Mouse (Mus musculus) stomach, postnatal 0 days (tissue): ENCODE results near the gene Gm13275. TPM values are rescaled to one million over a fixed set of nuclear protein-coding genes. Genes with fewer than 3 reads are reported as not detected.

Source experiments
- ATAC-seq: fragments of 200-750 bp; cut with Nextera tagmentation; 2 replicates; pipeline ENCODE4 v1.8.0; 2017; ENCODE audit not compliant: low FRiP score, low TSS enrichment
- DNase-seq: peaks from one replicate; pipeline ENCODE4 v3.0.0-alpha.2; 2016; ENCODE audit warnings: low spot score
- H3K27ac ChIP-seq: fragments of 300-500 bp; sonication (generic); replicated peaks from 2 replicates; pipeline ENCODE4 v1.5.1; 2014; ENCODE audit warnings: mild to moderate bottlenecking, control low read depth
- H3K27me3 ChIP-seq: fragments of 300-500 bp; sonication (generic); 2 replicates; pipeline ENCODE4 v1.6.1; 2014; ENCODE audit warnings: low read length; ENCODE audit not compliant: control insufficient read depth, insufficient read depth
- H3K36me3 ChIP-seq: fragments of 300-500 bp; sonication (generic); 2 replicates; pipeline ENCODE4 v1.6.1; 2014; ENCODE audit warnings: low read length, mixed read lengths; ENCODE audit not compliant: control insufficient read depth, insufficient read depth
- H3K4me1 ChIP-seq: fragments of 300-500 bp; sonication (generic); replicated peaks from 2 replicates; pipeline ENCODE4 v1.6.1; 2014; ENCODE audit warnings: antibody characterized with exemption; ENCODE audit not compliant: control insufficient read depth, insufficient read depth
- H3K4me2 ChIP-seq: fragments of 300-500 bp; sonication (generic); replicated peaks from 2 replicates; pipeline ENCODE4 v1.6.1; 2014; ENCODE audit warnings: low read depth, mild to moderate bottlenecking, control low read depth, moderate library complexity
- H3K4me3 ChIP-seq: fragments of 300-500 bp; sonication (generic); 2 replicates; pipeline ENCODE4 v1.5.1; 2014; ENCODE audit warnings: low read depth, low read length, control low read depth
- H3K9ac ChIP-seq: fragments of 300-500 bp; sonication (generic); 2 replicates; pipeline ENCODE4 v1.6.1; 2014; ENCODE audit warnings: mild to moderate bottlenecking, low read length, control low read depth, mixed read lengths
- H3K9me3 ChIP-seq: fragments of 300-500 bp; sonication (generic); 2 replicates; pipeline ENCODE4 v1.6.1; 2016; ENCODE audit warnings: low read length; ENCODE audit not compliant: control insufficient read depth
- CTCF ChIP-seq: IDR thresholded peaks from 2 replicates; pipeline ENCODE4 v1.5.1; 2016; ENCODE audit warnings: antibody characterized with exemption, low read depth, mild to moderate bottlenecking, moderate library complexity
- EP300 ChIP-seq: optimal IDR thresholded peaks from 2 replicates; pipeline ENCODE3; 2016; ENCODE audit warnings: antibody characterized with exemption
- WGBS: fragments of 180-500 bp; shearing (Covaris S2); extraction: QIAGEN DNeasy Blood & Tissue Kit; methylation state at CpG from one replicate; pipeline ENCODE4 v1.1.7; 2014; 5-methylcytosine and 5-hydroxymethylcytosine counted together
- polyA plus RNA-seq: library from polyadenylated mRNA; unstranded; fragments of >200 nt; fragmentation: Nextera tagmentation; extraction: Ambion mirVana; gene quantifications from 2 replicates; pipeline ENCODE4 v1.2.1, GENCODE M21; 2015

Gene Gm13275
- polyA plus RNA-seq, 1 experiment from 2014 or later, result not detected

DNA sequence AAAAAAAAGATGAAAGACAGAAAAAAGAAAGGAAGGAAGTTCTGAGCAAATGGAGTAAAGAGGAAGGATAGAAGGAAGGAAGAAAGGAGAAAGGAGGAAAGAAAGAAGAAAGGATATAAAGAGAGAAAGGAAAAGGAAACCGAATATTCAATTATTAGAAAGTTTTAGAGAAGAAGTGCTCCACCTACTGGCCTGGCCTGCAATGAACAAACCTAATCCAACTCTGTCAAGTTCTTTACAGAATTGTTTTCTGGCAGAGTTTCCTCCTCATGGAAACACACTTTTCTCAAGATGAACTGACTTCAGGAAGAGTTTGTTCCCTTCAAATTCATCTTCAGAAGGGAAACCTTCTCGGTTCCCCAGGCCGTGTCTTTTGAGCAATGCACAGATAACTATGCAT lies 44.5 kb downstream of the Gm13275 start:
- no peak overlapping the region for H3K4me2 ChIP-seq
- H3K4me1 ChIP-seq, result no peaks in the 10 kb centered on the region
- H3K27ac ChIP-seq, result no peak overlapping the region
- 30% methylated on average over 3 of the region's 3 CpGs for WGBS
- TF ChIP-seq CTCF (peak; percentile 68), EP300 (no peak)
- H3K9me3 ChIP-seq, result no peaks in the 10 kb centered on the region
- H3K9ac ChIP-seq, result no peak overlapping the region
- no peaks in the 10 kb centered on the region for H3K27me3 ChIP-seq
- H3K4me3 ChIP-seq, result no peak overlapping the region
- H3K36me3 ChIP-seq, result no peaks in the 10 kb centered on the region
- DNase-seq, result peak; percentile 20
- no peak for ATAC-seq

DNA sequence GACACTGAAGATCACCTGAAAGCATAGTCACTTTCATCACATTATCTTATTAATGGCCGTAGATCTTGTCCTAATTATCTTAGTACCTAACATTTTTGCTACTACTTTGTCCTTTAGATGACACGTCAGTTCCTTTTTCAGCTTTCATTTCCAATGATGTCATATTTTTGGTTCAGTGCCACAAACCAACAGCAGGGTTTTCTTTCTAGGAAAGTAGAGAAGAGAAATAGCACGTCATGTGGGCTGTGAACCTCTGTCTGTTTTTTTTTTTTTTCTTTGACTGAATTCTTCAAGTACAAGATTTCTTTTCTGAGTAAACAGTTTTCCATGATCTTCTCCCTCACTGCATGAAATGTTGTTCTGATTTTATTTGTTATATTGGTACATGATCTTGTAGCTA lies 45.8 kb downstream of the Gm13275 start:
- DNase-seq (no peak), ATAC-seq (no peak)
- Histone ChIP-seq H3K4me2 (no peak overlapping the region), H3K27ac (no peak overlapping the region), H3K9ac (no peak overlapping the region), H3K36me3 (no peaks in the 10 kb centered on the region), H3K27me3 (no peaks in the 10 kb centered on the region), H3K4me1 (no peaks in the 10 kb centered on the region), H3K4me3 (no peak overlapping the region), H3K9me3 (no peaks in the 10 kb centered on the region)
- TF ChIP-seq CTCF (no peak), EP300 (no peak)
- 62% methylated on average over 3 of the region's 3 CpGs for WGBS

DNA sequence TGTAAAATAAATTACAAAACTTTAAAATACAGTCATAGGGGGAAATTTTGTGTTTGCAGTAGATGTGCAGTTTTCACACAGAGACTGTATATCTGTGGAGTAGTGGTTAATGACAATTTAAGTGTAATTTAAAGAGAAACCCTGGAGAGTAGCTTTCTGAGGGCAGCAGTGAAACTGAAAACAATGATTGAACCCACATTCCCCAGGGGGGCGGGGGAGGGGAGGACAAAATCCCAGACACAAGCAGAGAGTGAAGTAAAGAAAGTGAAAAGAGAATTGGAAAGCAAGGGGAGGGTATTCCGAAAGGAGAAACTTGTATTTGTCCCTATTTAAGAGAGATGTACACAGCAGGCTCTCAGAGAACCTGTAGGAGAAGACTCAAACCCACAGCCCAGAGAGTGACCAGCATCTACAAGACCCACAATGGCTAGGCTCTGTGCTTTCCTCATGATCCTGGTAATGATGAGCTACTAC lies 47.2 kb downstream of the Gm13275 start, which contains the start of gene Ifna4:
TSS of gene Ifna4 (plus strand) at position 424 of the 474 bp plus-strand sequence.
- no peak within 1 kb of the TSS for H3K4me3 ChIP-seq

More for the DNA sequence above, 47.2 kb downstream of the Gm13275 start, which contains the start of gene Ifna4:
- 57% methylated on average over 2 of the region's 2 CpGs for WGBS
- Histone ChIP-seq H3K4me1 (no peaks in the 10 kb centered on the region), H3K36me3 (no peaks in the 10 kb centered on the region), H3K4me2 (no peak within 1 kb of the TSS), H3K27ac (no peak within 1 kb of the TSS), H3K9ac (no peak within 1 kb of the TSS), H3K27me3 (no peaks in the 10 kb centered on the region), H3K9me3 (no peaks in the 10 kb centered on the region)
- no peak for TF ChIP-seq EP300
- TF ChIP-seq CTCF, result no peak
- no peak for DNase-seq
- no peak for ATAC-seq

Other genes starting within 250 kb of the Gm13275 start
- not detected in 2 replicates for gene Ifna15, start 236.2 kb upstream of the Gm13275 start, polyA plus RNA-seq
- gene Ifna14, start 222.7 kb upstream of the Gm13275 start, polyA plus RNA-seq, result not detected in 2 replicates
- gene Ifna9, start 202.1 kb upstream of the Gm13275 start, polyA plus RNA-seq, result not detected in 2 replicates
- gene Ifna12, start 191.1 kb upstream of the Gm13275 start, polyA plus RNA-seq, result not detected in 2 replicates
- not detected in 2 replicates for gene C87499, start 160.1 kb upstream of the Gm13275 start, polyA plus RNA-seq
- gene Ifna13, start 150.0 kb upstream of the Gm13275 start, polyA plus RNA-seq, result not detected in 2 replicates
- not detected in 2 replicates for gene Ifna16, start 117.6 kb upstream of the Gm13275 start, polyA plus RNA-seq
- not detected in 2 replicates for gene Ifna2, start 110.6 kb upstream of the Gm13275 start, polyA plus RNA-seq
- not detected in 2 replicates for gene Ifnab, start 103.1 kb upstream of the Gm13275 start, polyA plus RNA-seq
- 0.19 and 0.51 TPM in 2 replicates for gene Gm26566, start 72.7 kb upstream of the Gm13275 start, polyA plus RNA-seq
- gene Klhl9, start 72.0 kb upstream of the Gm13275 start, polyA plus RNA-seq, result 39.8 and 40.6 TPM in 2 replicates
- gene Gm13271, start 39.6 kb upstream of the Gm13275 start, polyA plus RNA-seq, result not detected in 2 replicates
- gene Gm13283, start 34.4 kb upstream of the Gm13275 start, polyA plus RNA-seq, result 0.21 and 0.24 TPM in 2 replicates
- 0.55 TPM in 1 of 2 replicates, not detected in the other for gene Gm13290, start 20.7 kb upstream of the Gm13275 start, polyA plus RNA-seq
- not detected in 2 replicates for gene Gm13289, start 17.6 kb upstream of the Gm13275 start, polyA plus RNA-seq
- not detected in 2 replicates for gene Gm13272, start 14.6 kb upstream of the Gm13275 start, polyA plus RNA-seq
- gene Ifnz, start 12.4 kb upstream of the Gm13275 start, polyA plus RNA-seq, result 0.25 and 0.47 TPM in 2 replicates
- gene Gm13276, start 8.8 kb upstream of the Gm13275 start, polyA plus RNA-seq, result 0.45 TPM in 1 of 2 replicates, not detected in the other
- not detected in 2 replicates for gene Gm13277, start 5.9 kb upstream of the Gm13275 start, polyA plus RNA-seq
- not detected in 2 replicates for gene Gm13278, start 2.9 kb upstream of the Gm13275 start, polyA plus RNA-seq
- not detected in 2 replicates for gene Gm13279, start 2.9 kb downstream of the Gm13275 start, polyA plus RNA-seq
- gene Gm13285, start 5.2 kb downstream of the Gm13275 start, polyA plus RNA-seq, result 0.92 and 1.3 TPM in 2 replicates
- gene Gm13287, start 8.8 kb downstream of the Gm13275 start, polyA plus RNA-seq, result not detected in 2 replicates
- not detected in 2 replicates for gene Gm13288, start 11.0 kb downstream of the Gm13275 start, polyA plus RNA-seq
- not detected in 2 replicates for gene Ifna7, start 21.7 kb downstream of the Gm13275 start, polyA plus RNA-seq
- gene Ifna11, start 25.5 kb downstream of the Gm13275 start, polyA plus RNA-seq, result not detected in 2 replicates
- gene Ifna6, start 32.9 kb downstream of the Gm13275 start, polyA plus RNA-seq, result not detected in 2 replicates
- not detected in 2 replicates for gene Ifna5, start 41.0 kb downstream of the Gm13275 start, polyA plus RNA-seq
- not detected in 2 replicates for gene Ifna4, start 47.4 kb downstream of the Gm13275 start, polyA plus RNA-seq
- not detected in 2 replicates for gene Ifna1, start 55.6 kb downstream of the Gm13275 start, polyA plus RNA-seq
- gene Ifne, start 85.7 kb downstream of the Gm13275 start, polyA plus RNA-seq, result 0.85 and 1.1 TPM in 2 replicates